Mouse (Mus musculus) midbrain, postnatal 0 days (tissue): Measurements from ENCODE around the gene E130308A19Rik. TPM values are rescaled to one million over a fixed set of nuclear protein-coding genes. Genes with fewer than 3 reads are reported as not detected.

ENCODE experiments used
- ATAC-seq: fragments of 200-750 bp; cut with Nextera tagmentation; 2 replicates; pipeline ENCODE4 v1.8.0; 2017; ENCODE audit warnings: moderate number of reproducible peaks, mild to moderate bottlenecking, moderate TSS enrichment, moderate library complexity; ENCODE audit not compliant: low FRiP score
- DNase-seq: peaks from one replicate; pipeline ENCODE4 v3.0.0-alpha.2; 2015; ENCODE audit warnings: low spot score
- H3K27ac ChIP-seq: fragments of 300-500 bp; sonication (generic); 2 replicates; pipeline ENCODE4 v1.5.1; 2014; ENCODE audit warnings: low read depth, mild to moderate bottlenecking, low read length, mixed read lengths
- H3K27me3 ChIP-seq: fragments of 300-500 bp; sonication (generic); 2 replicates; pipeline ENCODE4 v1.6.1; 2014; ENCODE audit warnings: low read length, control low read depth, mixed read lengths; ENCODE audit not compliant: insufficient read depth
- H3K36me3 ChIP-seq: fragments of 300-500 bp; sonication (generic); 2 replicates; pipeline ENCODE4 v1.6.1; 2014; ENCODE audit warnings: low read length, control low read depth, mixed read lengths; ENCODE audit not compliant: insufficient read depth
- H3K4me1 ChIP-seq: fragments of 300-500 bp; sonication (generic); 2 replicates; pipeline ENCODE4 v1.6.1; 2014; ENCODE audit warnings: mild to moderate bottlenecking, control low read depth, antibody characterized with exemption, low read length, mixed read lengths; ENCODE audit not compliant: insufficient read depth
- H3K4me2 ChIP-seq: fragments of 300-500 bp; sonication (generic); 2 replicates; pipeline ENCODE4 v1.6.1; 2014; ENCODE audit warnings: low read depth, mild to moderate bottlenecking, low read length, mixed read lengths; ENCODE audit not compliant: poor library complexity, severe bottlenecking
- H3K4me3 ChIP-seq: fragments of 300-500 bp; sonication (generic); 2 replicates; pipeline ENCODE4 v1.5.1; 2014; ENCODE audit warnings: low read depth, mild to moderate bottlenecking, low read length, moderate library complexity
- H3K9ac ChIP-seq: fragments of 300-500 bp; sonication (generic); replicated peaks from 2 replicates; pipeline ENCODE4 v1.6.1; 2014; ENCODE audit warnings: mild to moderate bottlenecking, low read length, moderate library complexity, mixed read lengths; ENCODE audit not compliant: poor library complexity, severe bottlenecking
- H3K9me3 ChIP-seq: fragments of 300-500 bp; sonication (generic); 2 replicates; pipeline ENCODE4 v1.6.1; 2016; ENCODE audit warnings: low read length, control low read depth
- CTCF ChIP-seq: IDR thresholded peaks from 2 replicates; pipeline ENCODE4 v1.5.1; 2016; ENCODE audit warnings: antibody characterized with exemption, mild to moderate bottlenecking
- WGBS: fragments of 180-500 bp; shearing (Covaris S2); extraction: QIAGEN DNeasy Blood & Tissue Kit; methylation state at CpG from one replicate; pipeline ENCODE4 v1.1.7; 2014; 5-methylcytosine and 5-hydroxymethylcytosine counted together
- polyA plus RNA-seq: library from polyadenylated mRNA; unstranded; fragments of >200 nt; fragmentation: Nextera tagmentation; extraction: Ambion mirVana; gene quantifications from 2 replicates; pipeline ENCODE4 v1.2.1, GENCODE M21; 2015
- total RNA-seq: library from RNA; depleted of rRNA; stranded (reverse); fragments of >200 nt; gene quantifications from 2 replicates; pipeline ENCODE4 v1.2.3, GENCODE M21; 2014; rRNA removed

E130308A19Rik gene
- total RNA-seq (27.9 and 38.9 TPM in 2 replicates), polyA plus RNA-seq (27.9 and 33.5 TPM in 2 replicates)

DNA sequence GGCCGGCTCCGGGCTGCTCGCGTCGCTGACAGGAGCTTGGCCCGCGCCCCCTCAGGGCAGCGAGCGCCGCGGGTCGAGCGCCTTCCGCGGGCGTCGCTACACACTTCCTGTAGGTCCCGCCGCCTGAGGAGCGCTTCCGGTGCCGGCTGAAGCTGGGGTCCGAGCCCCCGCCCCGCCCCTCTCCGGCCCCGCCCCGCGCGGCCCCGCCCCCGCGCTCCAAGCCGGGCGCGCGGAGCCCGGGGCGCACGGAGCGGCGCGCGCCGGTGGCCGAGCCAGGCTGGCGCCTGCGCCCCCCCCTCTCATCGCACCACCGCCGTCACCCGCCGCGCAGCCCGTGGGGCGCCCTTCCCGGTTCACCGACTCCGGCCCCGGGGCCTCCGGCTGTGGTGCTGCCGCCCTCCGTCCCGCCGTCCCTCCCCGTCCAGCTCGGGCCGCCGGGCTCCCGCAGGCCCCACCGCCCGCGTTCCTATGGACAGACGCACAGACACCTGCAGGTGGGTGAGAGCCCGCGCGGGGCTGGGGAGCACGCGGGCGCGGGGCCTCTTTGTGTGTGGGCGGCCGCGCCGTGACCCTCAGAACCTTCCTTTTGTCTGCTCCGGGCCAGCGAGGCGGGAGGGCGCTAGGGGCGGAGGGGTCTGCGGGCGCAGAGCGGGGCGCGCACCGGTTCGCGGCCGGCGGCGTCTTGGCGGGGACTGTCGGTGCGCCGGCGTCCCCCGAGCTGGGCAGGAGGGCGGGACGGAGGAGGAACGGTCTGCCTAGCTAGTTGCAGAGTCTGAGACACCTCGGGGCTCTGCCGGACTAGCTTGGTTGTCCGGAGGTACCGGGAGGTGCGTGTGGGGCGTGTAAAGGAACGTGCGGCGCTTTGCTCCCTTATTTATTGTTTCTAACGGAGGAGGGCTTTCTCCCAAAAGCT lies at the start of gene E130308A19Rik:
TSS of gene E130308A19Rik (plus strand) at position 214 of the 913 bp plus-strand sequence.
- Histone ChIP-seq H3K4me1 (peaks cover 12% of the 10 kb centered on the region; the same call in 1 of the 2 replicates), H3K4me3 (peak within 1 kb of the TSS; percentile 96), H3K27me3 (no peaks in the 10 kb centered on the region), H3K27ac (peak within 1 kb of the TSS; percentile 86), H3K4me2 (peak within 1 kb of the TSS; percentile 69), H3K9ac (peak within 1 kb of the TSS; percentile 98), H3K36me3 (no peaks in the 10 kb centered on the region), H3K9me3 (no peaks in the 10 kb centered on the region)
- DNase-seq (peak; percentile 89), ATAC-seq (peak; percentile 92)
- 1% methylated on average over 77 of the region's 120 CpGs for WGBS
- no peak for TF ChIP-seq CTCF

DNA sequence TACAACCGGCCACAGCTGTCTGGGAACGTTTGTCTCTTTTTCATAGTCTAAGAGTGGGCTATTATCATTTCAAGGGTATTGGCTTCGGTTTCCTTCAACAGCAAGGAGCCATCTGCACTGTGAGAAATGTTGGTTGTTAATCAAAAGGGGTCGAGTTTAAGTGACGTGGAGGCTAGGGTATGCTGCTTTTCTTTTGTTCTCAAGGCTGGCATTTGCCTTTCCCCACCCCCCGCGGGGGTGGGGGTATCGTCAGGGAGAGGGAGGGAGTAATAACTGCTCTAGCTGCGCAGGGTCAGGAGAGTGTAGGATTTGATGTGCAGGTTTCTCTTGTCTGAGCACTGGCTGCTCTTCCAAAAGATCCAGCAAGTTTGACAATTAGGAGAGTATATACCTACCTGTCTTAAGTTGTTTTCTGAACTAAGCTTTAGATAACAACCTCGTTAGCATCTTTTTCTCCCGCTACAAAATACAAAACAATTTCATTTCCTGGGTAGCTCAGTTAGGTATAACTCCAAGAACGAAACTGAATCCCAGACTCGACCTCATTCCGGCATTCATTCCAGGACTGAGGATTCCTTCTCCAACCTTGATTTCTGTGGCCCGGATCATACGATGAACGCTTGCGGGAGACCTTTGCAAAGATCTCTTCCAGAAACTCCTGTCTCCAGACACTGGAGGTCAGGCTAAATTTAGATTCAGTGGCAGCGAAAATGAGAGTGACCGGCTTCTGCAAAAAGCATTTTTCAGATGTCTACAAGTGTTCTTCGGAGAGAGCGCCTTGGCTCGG lies 45.3 kb upstream of the E130308A19Rik start:
- H3K4me3 ChIP-seq: peak overlapping the region; percentile 74
- DNase-seq: peak; percentile 65
- H3K4me1 ChIP-seq: no peaks in the 10 kb centered on the region
- H3K27me3 ChIP-seq: no peaks in the 10 kb centered on the region
- no peaks in the 10 kb centered on the region for H3K9me3 ChIP-seq
- no peak for TF ChIP-seq CTCF
- peak overlapping the region; percentile 87 for H3K27ac ChIP-seq
- H3K36me3 ChIP-seq: no peaks in the 10 kb centered on the region
- H3K9ac ChIP-seq: peak overlapping the region; percentile 70
- WGBS: under 1% methylated on average over 23 of the region's 23 CpGs
- H3K4me2 ChIP-seq: peak overlapping the region; percentile 81
- ATAC-seq: peak; percentile 75

DNA sequence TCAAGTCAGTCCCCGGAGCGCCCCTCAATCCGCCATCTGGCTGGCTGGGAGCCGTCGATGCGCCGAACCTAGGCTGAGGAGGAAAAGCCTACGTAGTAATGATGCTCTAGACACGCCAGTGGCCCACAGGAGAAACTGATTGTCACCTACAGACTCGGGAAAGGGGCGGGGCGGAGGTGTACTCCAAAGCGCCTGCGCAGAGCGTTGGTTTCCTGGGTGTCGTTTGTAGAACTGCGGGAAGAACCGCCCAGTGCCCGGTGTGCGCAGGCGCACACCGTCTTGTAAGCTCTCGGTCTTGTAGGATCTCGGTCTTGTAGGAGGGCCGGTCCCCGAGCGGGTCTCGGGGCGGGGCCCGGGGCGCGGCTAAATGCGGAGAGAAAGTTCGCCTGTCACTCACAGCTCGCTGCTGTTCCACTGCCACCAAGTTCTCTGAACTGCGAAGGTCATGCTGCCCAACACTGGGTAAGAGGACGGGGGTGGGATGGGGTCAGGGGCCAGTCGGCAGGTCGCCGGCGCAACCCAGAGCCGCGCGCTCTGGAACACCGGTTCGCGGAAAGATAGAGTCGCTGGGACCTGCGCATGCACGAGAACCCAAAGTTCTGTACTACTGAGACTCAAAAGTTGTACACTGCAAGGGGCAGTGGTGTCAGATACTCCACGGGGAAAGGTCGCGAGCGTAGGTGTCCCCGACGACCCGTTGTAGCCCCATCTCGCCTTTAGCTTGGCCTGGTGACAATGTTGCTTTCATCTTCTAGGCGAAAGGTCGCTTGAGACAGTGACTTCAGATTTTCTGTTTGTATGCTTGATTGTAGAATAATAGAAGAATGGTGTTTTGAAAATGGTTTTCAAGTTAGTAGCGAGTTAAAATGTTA lies 44.5 kb upstream of the E130308A19Rik start, which contains the start of gene Hsdl2:
TSS of gene Hsdl2 (plus strand) at position 250 of the 872 bp plus-strand sequence.
- peak; percentile 93 for ATAC-seq
- no peak for TF ChIP-seq CTCF
- no peaks in the 10 kb centered on the region for H3K36me3 ChIP-seq
- 1% methylated on average over 61 of the region's 61 CpGs for WGBS
- H3K9me3 ChIP-seq: no peaks in the 10 kb centered on the region
- peak within 1 kb of the TSS; percentile 87 for H3K27ac ChIP-seq
- peak within 1 kb of the TSS; percentile 70 for H3K9ac ChIP-seq
- no peaks in the 10 kb centered on the region for H3K27me3 ChIP-seq
- peak within 1 kb of the TSS; percentile 74 for H3K4me3 ChIP-seq
- no peaks in the 10 kb centered on the region for H3K4me1 ChIP-seq
- peak within 1 kb of the TSS; percentile 81 for H3K4me2 ChIP-seq
- DNase-seq: peak; percentile 100

DNA sequence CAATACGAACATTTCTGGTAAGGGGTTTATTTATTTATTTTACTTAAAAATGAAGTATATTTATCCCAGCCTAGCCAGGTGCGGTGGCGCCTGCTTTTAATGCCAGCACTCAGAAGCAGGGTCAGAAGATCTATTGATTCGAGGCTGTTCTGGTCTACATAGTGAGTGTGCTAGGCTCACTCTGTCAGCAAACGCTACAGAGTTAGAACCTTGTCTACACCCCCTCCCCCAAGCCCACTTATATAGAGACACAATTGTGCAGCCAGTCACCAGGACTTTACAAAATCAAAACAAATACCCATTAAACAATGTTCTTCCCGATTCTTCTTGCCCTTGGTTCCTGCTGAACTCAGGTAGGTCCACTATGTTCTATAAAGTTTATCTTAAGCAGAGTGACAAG lies 43.8 kb upstream of the E130308A19Rik start:
- H3K27ac ChIP-seq: no peak overlapping the region
- DNase-seq (no peak), ATAC-seq (no peak)
- 25% methylated on average over 6 of the region's 6 CpGs for WGBS
- no peaks in the 10 kb centered on the region for H3K4me1 ChIP-seq
- no peaks in the 10 kb centered on the region for H3K27me3 ChIP-seq
- no peaks in the 10 kb centered on the region for H3K9me3 ChIP-seq
- no peaks in the 10 kb centered on the region for H3K36me3 ChIP-seq
- peak overlapping the region; percentile 74 for H3K4me3 ChIP-seq
- TF ChIP-seq CTCF: no peak
- H3K4me2 ChIP-seq: peak overlapping the region; percentile 81
- H3K9ac ChIP-seq: peak overlapping the region; percentile 70; the same call in 1 of the 2 replicates

DNA sequence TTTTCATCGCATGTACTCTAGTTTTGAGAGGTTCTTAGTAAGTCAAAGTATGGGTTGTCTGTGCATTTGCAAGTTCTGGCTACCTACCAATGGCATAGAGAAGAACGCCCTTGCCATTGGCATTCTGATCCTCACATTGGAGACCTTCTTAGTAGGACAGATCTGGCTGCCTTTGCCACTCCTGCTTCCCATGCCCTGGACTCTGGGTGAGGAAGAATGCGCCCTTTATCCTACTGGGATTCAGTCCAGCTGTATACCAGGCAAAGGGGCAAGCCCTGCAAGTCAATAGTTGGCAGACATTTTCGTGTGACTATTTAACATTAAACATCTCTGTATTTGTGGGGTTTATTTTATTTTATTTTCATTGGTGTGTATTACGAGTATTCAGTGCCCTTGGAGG lies 40.9 kb upstream of the E130308A19Rik start:
- Histone ChIP-seq H3K27me3 (no peaks in the 10 kb centered on the region), H3K9ac (no peak overlapping the region), H3K36me3 (no peaks in the 10 kb centered on the region), H3K4me1 (no peaks in the 10 kb centered on the region), H3K27ac (no peak overlapping the region), H3K4me3 (no peak overlapping the region), H3K4me2 (no peak overlapping the region), H3K9me3 (no peaks in the 10 kb centered on the region)
- DNase-seq (peak; percentile 62), ATAC-seq (no peak)
- TF ChIP-seq CTCF: no peak
- 73% methylated on average over 5 of the region's 5 CpGs for WGBS
